Mouse (Mus musculus) lung, adult 10 weeks (tissue): ENCODE data around the gene Slco1a1. TPM values are rescaled to one million over a fixed set of nuclear protein-coding genes. Genes with fewer than 3 reads are reported as not detected.

ENCODE experiments used
- polyA plus RNA-seq: library from polyadenylated mRNA; stranded (reverse); fragments of 350-450 nt; fragmentation: Illumina TruSeq; extraction: RNeasy Lipid Tissue Mini Kit (QIAGEN cat#74804); gene quantifications from one replicate; pipeline ENCODE4 v1.2.3, GENCODE M21; 2014; ENCODE audit warnings: low read depth, low replicate concordance; ENCODE audit not compliant: insufficient read depth

Gene Slco1a1
- not detected for polyA plus RNA-seq

DNA sequence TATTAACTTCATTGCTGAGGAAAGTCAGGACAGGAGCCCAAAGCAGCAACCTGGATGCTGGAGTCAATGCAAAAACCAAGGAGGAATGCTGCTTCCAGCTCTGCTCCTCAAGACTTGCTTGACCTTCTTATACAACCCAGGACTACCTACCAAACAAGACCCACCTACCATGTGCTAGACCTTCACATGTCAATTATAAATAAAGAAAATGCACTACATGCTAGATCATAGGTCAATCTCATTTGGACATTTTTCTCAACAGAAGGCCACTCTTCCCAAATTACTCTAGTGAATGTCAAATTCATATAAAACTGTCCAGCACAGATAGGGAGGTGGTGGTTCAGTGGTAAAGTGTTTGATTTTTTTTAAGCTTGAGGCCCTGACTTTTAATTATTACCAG, at the start of gene Slco1a1:
Slco1a1 (minus strand) TSS at position 101 of the 400 bp plus-strand sequence.

Other genes with a start within 250 kb of the Slco1a1 start
- not detected for gene Gm5724, start 173.2 kb downstream of the Slco1a1 start, polyA plus RNA-seq
- not detected for gene Slco1a4, start 90.8 kb downstream of the Slco1a1 start, polyA plus RNA-seq
- not detected for gene Gm6614, start 64.5 kb upstream of the Slco1a1 start, polyA plus RNA-seq